Mouse (Mus musculus): ENCODE measurements at regions not wholly inside any gene's neighbourhood (a gene's known extent, or its start where the extent isn't known, plus 50 kb on each side); places are given as distances from the start of the nearest gene placed in this dataset.

DNA sequence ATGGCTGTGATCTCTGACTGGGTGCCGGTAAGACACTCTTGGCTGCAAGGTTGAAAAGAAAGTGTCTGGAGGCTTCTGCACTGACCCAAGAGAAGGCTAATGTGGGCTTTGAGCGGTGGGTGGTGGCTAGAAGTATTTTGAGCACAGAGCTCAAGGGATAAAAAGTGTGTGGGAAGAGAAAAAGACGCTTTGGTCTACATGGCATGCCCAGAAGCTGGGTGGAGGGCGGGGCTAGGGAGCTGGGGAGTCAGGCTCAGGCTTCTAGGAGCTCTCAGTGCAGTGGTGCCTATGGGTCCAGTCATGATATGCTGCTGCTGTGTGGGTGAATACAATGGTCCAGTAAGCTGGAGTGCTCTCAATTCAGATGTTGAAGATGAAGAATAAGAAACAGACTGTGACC lies 152.1 kb downstream of the Efnb1 start:
- no peak for DNase-seq

DNA sequence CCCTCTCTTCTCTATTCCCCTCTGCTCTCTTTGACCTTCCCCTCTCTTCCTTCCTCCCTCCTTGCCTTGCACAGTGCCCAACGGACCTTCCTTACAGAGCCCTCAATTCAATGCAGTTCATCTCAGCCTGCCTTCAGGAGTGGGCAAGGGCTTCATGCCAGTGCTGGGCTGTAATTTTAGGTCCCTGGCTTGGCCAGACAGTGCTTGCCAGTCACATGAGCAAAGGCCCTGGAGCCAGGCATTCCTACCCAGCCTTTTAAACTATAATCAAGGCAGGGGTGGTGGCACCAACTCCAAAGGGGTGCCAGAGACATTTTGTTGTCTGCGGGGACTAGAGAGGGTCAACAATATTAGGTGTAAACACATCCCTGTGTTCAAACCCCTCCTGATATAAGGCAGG lies 150.9 kb downstream of the Efnb1 start:
- DNase-seq, result peak; percentile 23 to 39

DNA sequence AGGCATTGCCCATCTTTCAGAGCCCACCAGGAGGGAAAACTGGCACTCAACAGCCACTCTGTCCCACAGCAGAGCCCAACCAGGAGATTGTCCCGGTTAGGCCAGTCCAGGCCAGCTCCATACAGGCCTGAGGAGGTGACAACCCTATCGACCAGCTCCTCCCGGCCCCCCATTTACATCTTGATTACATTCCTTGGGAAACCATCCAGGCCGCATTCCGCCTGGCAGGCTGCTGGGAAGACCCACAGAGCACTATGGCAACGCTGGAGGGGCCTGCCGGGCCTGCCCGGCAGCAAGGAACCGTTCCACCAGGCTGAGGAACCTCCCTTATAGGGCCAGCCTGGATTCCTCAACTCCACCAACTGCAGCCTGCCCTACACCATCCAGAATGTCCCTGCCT lies 149.7 kb downstream of the Efnb1 start:
- DNase-seq, result peak; percentile 48 to 66

DNA sequence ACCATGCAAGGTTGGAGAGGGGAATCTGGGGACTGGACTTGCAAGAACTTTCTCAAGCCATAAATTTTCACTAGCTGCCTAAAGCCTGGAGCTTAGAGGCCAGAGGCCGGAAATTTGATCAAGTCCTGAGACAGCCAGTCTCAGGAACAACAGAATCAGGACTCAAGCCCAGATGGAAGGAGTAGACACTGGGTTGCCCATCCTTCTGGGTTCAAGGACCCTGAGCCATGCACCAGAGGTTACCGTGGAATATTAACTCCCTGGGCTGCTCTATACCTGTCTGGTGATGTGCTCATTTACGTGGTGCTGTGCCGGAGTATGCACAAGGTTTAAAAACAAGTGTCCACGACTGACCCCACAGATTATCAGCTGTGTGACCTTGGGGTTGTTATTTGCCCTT lies 145.1 kb downstream of the Efnb1 start:
- no peak for DNase-seq

DNA sequence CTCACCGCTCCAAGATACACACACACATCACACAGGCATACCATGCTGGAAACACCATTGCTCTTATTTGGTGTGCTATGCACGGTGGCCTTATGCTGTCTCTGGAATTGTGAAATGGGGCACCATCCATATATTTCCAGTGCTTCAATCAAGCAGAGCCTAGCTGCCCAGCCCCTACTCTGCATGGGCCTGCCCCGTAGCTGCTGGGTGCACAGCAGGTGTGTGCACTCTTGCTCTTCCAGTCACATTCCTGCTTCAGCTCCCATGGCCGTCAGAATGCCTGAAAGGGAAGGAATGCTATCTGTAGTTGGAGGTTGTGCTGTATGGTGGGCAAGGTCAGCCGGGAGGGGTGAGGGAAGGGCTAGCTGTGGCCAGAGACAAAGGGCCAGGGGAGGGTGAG lies 144.6 kb downstream of the Efnb1 start:
- no peak for DNase-seq

DNA sequence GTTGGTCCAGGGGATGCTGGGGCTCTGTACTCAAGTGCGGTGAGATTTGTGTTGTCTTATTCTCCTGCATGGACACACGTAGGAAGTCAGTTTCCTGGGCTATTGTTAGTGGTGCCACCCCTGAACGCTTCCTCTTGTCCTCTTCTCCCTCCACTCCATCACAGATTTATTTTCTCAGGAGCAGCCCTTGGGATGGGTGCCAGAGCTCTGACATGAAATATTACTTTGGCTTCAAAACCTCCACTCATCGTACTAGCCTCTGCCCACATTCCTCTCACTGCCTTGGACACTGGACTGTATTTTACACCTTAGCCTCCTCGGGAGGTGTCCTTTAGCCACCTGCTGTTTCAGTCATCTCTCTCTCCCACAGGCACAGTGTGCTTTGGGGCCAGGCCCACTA lies 139.6 kb downstream of the Efnb1 start:
- DNase-seq, result no peak

DNA sequence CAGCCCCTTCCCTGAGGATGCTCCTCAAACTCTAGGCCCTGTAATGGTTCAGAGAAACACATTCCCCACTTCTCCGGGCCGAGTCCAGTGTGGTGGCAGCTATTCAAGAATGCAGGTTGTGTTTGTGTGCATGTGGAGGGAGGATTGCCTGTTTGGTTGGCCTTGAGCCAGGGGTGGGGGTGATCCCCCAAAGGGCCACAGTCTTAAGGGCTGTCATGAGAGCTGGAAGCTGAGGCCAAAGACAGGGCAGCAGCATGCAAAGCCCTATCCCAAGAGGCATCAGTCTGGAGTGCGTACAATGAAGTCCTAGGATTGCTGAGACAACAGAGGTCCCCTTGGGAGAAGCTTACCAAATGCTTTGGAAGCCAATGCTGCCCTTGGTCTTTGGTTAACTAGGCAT lies 136.0 kb downstream of the Efnb1 start:
- DNase-seq, result no peak

DNA sequence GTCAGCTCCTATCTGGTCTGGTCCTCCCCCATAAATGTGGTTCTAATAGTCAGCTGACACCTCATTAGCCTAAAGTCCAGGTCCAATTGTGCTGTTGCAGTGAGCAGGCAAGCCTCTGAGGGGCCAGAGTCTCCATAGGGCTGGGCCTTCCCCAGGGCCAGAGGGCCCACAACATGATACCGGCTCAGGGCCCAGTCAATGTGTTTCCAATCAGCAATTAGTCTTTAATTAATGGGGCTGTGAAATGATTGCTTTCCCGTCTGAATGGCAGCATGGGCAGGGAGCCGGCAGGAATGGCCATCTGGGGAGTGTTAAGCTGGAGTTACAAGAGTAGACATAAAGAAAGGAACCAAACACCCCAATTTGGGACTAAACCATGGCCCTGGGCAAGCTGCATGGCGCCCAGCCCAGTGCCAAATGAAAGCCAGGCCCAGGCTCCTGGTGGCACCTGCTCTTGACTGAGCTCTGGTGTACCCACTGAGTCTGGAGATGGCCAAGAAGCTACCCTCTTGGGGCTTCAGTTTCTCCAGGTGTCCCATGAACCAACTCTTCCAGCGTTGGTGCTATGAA lies 113.2 kb downstream of the Efnb1 start:
- DNase-seq, result peak in 1 of 2 experiments; percentile 12

DNA sequence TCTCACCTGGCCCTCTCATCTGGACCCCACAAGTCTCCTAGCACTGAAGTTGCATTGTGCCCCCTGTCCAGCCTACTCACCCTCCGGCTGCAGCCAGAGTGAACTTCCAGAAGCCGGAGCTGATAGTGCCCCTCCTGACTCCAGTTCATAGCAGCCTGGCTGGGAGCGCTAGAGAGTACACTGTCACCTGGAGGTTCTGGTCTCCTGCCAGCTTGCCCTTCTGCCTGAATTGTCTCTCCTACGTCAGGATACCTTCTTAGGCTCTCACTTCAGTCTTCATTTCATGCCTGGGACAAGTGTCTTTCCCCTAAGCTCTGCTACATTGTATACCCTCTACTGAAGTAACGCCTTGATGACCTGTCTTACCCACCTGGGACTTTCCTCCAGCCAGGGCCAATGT lies 112.3 kb downstream of the Efnb1 start:
- peak; percentile 62 to 69 for DNase-seq

DNA sequence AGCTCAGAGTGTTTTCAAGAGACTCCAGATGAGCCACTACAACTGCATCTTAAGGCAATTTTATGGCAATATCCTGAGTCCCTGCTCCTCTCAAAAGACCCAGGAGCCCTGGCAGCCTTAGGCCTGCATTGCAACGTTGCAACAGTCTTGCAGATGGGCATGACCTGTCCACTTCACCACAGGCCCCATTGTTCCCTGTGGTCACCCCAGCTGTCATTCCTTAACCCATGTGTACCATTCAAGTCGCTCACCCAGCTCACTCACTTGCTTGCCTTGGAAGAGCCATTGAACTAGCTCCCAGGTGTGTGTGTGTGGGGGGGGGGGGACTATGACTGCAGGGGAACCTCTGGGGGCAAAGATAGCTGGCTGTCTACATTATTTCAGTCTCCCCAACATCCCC lies 110.8 kb downstream of the Efnb1 start:
- peak; percentile 57 to 69 for DNase-seq

DNA sequence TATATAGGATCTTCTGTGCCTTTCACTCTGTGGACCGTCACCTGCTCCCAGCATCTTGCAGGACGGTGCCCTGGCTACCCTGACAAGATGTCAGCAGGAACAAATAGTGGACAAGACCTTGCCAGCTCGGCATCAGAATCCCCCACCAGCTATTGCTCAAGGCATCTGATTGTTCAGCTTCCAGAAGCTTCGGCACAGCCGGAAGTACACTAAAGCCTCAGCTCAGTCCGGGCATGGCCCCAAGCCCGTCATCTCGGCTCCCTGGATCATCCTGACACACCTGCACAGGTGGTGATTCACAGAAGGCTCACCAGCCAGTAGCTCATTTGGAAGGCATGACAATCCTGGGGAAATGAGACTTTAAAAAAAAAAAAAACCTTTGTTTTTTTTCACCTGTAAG lies 110.1 kb downstream of the Efnb1 start:
- peak; percentile 43 to 61 for DNase-seq

DNA sequence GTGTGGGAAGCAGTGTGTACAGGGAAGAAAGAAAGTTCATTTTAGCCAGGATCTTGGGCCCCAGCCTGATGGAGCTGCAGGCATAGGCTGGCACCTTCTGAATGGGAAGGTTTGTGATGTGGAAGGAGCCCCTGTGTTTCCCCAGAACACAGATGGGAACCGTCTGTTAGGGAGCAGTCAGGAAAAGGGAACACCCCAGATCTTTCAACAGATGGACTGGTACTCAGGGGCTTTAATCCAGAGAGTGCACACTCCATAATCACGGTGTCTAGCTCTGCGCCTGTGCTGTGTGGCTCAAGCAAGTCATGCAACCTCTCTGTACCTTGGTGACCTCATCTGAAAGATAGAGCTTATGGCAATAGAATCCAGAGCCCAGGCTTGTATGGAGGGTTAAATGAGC lies 109.6 kb downstream of the Efnb1 start:
- DNase-seq, result no peak

DNA sequence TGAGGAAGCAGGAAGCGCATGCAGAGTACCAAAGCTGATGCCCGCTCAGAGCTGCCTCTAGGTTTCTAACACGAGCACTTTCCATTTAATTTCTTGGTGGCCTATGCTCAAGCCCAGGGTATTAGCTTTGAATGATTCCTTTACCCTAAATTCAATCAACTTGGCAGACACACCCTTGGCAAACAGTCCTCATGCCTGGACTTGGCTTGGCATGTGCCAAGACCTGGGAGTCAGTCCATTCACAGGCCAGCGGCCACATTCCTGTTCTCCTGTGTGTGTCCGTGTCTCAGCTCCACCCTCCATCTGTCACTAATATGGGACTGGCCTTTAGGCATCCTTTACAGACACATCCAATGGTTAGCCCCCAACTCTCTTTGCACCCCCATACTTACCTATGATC lies 107.3 kb downstream of the Efnb1 start:
- DNase-seq, result peak; percentile 59 to 71

DNA sequence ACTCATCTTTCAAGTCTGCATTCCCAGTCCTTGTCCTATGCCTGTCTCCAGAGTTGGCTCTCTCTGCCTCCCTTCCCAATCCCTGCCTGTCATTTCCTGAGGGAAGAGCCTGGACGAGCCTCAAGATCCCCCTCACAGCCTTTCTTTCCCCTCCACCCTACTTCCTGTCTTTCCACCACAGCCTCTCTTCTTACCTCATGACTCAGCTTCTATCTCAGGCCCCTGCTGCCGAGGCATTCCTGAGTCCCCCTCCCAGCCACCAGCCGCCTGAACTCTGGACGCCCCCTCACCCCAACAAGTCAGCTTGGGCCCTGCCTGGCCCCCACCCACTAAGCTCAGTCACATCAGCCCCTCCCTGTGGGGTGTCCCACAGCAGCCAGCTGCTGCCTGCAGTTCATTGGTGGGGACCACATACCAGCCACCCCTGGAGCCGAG lies 105.8 kb downstream of the Efnb1 start:
- no peak for DNase-seq

DNA sequence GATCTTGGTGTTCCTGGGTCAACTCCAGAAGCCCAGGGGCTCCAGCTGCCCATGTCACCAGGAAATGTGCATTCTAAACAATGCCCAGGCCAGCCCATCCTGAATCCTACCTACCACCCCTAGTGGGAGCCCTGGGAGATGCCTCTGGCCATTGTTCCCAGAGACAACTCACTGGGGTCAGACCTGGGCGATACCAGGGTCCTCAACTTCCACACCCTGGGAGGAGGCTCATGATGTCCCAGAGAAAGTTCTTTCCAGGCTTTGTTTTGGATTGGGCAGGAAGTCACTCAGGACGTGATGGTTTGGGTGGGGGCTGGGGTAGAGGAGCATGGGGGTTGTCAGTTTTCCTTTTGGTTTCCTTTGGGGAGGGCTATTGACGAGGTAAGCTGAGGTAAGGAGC lies 97.1 kb downstream of the Efnb1 start:
- DNase-seq, result no peak

DNA sequence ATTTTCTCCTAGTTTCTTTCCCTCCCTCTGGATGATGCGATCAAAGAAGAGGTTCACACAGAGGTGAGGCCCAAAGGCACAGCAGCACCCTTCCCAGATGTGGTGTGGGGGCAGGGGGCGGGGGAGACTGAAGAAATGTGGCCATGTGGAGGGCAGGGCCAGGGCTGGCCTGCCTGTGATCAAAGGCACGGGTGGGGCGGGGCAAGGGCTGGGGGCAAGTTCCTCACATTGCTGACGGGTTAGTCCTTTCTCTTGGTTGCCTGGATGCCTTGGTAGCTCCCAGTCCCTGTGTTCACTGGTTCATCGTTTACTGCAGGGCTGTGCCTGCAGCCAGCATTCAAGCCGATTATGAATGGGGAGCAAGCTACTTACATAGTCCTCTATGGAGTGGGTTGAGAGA lies 96.4 kb downstream of the Efnb1 start:
- DNase-seq, result no peak

DNA sequence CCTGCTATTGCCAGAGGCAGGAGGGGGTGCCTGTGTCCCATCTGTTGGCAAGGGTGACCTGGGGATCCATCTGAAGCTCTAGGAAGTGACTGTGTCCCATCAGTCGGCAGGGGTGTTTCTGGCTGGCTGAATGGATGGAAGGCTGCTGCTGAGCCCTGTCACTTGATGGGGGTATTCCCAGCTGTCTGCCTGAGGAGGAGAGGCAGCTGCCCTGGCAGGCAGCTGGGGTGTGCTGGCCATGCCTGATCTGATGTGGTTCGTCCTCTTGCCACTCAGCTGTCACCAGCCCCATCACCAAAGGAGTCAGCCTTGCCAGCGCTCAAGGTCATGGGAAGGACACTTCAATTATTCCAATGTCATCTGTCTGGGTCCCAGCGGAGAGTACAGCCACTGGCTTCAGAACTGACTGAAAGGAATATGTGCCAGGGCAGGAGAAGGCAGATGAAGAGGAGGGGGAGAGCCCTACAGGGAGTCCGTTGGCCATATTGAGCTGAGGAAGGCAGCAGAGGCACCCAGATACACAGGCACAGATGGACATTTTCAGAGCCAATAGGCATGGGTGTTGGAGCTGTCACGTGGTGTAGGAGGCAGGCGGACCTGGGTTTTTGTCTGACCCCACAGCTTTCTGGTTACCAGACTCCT lies 89.3 kb downstream of the Efnb1 start:
- DNase-seq, result peak; percentile 31 to 62

DNA sequence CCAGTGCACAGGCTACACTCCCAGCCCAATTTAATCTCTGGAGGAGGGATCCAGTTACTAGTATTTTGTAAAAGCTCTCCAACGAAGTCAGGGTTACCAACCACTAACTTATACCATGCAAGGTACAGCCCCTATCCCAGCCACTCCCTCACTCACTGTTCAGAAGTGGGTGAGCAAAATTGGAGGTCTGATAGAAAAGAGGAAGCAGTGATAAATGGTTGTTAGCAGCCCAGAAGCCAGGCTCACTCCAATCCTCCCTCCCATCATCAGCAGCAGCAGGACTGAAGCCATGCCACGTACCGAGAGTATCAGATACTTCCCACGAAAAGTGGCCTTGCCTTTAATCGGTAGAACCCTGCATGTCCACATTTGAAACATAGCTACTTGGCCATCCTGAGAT lies 86.1 kb downstream of the Efnb1 start:
- no peak for DNase-seq

DNA sequence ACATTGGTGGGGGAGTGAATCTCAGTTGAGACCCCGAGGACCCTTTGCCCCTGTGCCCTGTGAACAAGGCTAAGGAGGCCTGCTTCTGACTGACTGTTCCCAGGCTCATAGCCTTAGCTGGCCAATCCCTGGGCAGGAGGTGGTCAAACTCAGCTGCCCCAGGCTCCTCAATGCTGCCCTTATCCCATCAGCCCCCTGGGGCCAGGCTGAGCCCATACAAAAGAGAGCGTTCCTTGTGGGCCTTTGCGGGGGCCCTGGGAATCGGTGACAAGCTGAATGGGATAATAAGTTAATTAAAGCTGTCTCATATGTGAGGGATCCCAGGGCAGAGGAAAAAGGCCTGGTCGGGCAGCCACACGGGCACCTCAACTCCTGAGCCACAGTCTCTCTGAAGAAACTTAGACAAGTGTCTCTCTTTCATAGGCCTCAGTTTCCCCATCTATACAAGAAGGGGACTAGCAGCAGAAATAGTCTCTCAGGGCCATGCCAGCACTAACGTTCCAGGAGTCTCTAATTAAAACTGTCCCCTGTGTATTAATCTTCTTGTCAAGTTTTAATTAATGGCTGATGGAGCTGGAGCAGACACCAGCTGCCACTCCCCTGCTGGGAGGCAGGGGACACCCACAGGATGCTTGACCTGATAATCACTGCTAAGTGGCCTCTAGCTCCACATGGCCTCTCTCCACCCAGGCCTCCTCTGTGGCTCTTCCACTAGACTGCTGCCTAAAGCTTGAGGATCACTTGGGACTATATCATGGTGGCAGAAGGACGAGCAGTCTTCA lies 84.9 kb downstream of the Efnb1 start:
- DNase-seq, result no peak

DNA sequence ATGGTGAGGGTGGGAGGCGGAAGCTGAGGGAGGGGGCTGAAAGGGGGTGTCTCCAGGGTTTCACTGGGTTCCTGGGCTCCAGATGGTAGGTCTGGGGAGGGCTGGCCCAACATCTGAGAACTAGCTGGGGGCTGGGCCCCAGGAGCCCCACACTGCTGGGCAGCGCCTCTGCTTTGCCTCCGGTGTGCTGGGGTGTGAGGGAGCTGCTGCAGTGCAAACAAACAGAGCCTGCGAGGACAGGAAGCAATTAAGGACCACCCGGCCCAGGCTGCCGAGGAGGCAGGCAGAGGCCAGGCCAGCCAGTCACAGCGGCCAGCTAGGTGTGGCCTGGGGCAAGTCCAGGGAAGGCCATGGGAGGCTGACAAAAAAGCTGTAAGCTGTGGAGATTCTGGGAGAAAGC lies 82.3 kb downstream of the Efnb1 start:
- no peak for DNase-seq

DNA sequence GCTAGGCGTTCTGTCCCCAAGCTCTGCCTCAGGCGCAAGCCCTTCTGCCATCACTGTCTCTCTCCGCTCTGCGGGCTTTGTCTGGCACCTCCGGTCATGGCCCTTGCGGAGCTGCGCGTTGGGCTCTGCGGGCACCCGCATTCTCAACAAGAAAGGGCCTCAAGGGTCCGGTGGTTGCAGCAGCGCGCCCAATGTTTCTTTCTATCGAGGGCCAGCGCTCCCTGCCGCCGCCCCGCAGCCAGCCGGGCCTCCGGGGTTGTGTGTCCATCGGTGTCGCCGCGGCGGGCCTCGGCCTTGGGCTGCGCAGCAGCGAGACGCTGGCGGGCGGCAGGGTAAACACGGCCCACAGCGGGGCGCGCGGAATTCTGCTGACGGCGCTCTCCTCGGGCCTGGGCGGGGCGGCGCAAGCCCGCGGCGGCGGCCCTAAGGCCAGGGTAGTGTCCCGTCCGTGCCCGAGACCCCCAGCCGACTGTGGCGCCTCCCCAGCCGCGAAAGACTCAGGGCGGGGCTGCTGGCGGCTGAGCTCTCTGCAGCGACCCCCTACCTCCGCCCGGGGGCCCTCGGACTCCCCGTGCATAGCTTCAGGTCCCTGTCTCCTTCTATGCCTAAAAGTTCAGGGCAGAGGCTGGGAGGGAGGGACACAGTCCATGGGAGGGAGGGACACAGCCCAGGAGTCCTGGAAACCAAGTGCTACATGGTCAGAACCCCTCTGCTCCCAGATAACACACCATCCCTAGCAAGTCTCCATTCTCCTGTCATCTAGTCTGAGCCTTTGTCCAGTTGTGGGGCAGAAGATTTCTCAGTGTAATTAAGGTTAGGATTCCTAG lies 80.9 kb downstream of the Efnb1 start:
- peak; percentile 52 to 58 for DNase-seq

DNA sequence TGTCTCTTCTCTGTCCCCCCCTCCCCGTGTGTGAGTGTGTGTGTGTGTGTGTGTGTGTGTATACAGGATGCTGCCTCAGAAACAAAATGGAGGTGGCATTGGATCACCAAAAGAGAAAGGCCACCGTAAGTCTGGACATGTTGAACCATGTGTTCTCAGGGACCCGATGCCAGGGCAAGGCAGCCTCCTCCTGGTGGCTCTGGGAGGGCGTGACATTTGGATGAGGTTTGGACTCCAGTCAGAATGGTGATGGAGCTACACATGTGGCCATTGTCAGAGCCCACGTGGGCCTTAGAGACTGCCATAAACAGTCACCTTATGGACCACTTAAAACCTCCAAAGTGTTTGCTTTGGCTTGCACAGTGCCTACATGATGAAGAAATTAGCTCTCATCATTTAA lies 80.0 kb downstream of the Efnb1 start:
- no peak for DNase-seq

DNA sequence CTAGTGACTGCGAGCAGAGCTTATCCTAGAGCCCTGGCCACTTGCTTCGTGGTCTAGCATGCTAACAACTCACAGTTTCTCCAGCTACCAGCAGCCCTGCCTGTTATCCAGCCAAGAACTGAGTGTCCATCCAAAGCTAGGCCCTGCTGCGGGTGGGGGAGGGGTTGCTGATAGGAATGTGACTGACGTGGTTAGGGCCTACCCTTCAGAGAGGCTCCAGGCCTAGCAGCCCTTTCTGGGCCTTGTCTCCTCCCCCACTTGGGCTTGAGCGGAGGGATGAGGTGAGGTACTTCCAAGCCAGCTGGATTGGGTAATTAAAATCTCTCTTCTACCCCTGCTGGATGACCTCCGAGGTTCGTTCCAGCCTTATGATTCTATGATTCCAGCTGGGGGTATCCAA lies 79.2 kb downstream of the Efnb1 start:
- DNase-seq, result peak in 1 of 2 experiments; percentile 39
